Mouse (Mus musculus): ENCODE results near the gene Gstt4. TPM values are rescaled to one million over a fixed set of nuclear protein-coding genes. Genes with fewer than 3 reads are reported as not detected.
"Not testable (repeated sequence)": the region's sequence is repeated elsewhere in the genome, so short reads cannot be mapped to it uniquely, and the experiment has no call there.

Gstt4 gene
- polyA plus RNA-seq (2014; fragmentation: Nextera tagmentation; extraction: Ambion mirVana): not detected in 2 replicates

DNA sequence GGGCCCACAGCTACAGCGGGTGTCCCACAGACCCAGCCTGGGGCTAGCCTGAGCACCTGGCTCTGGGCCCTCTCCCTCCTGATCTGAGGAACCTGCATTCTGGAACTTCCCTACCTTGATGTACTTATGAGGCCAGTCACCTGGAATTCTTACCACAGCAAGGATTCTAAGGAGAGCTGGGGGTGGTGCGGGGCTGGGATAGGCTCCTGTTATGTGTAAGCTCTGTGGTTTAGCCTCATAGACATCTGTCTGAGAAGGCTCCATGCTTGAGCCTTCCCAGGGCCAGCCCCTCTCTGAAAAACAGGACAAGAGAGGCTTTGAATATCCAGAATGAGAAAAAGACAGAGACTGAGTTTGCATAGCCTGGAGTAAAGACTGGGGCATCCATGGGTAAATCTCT lies at the start of gene Gstt4:
TSS of gene Gstt4 (minus strand) at position 101 of the 400 bp plus-strand sequence.
- Histone ChIP-seq H3K4me1 (ENCODE audit: insufficient read depth) (no peaks in the 10 kb centered on the region), H3K4me2 (no peak within 1 kb of the TSS), H3K4me3 (ENCODE audit: low read depth, low read length) (no peak within 1 kb of the TSS), H3K27ac (ENCODE audit: low read depth) (no peak within 1 kb of the TSS), H3K27me3 (ENCODE audit: insufficient read depth, low read length) (no peaks in the 10 kb centered on the region), H3K9ac (no peak within 1 kb of the TSS), H3K36me3 (ENCODE audit: insufficient read depth) (no peaks in the 10 kb centered on the region), H3K9me3 (ENCODE audit: low read depth, low read length) (no peaks in the 10 kb centered on the region)
- no peak for ATAC-seq (ENCODE audit: insufficient read depth)
- no peak for TF ChIP-seq CTCF (IDR thresholded peaks at IDR 0.05; ENCODE audit: low read depth)
- no peak for DNase-seq
- 83% methylated on average over 2 of the region's 2 CpGs for WGBS

DNA sequence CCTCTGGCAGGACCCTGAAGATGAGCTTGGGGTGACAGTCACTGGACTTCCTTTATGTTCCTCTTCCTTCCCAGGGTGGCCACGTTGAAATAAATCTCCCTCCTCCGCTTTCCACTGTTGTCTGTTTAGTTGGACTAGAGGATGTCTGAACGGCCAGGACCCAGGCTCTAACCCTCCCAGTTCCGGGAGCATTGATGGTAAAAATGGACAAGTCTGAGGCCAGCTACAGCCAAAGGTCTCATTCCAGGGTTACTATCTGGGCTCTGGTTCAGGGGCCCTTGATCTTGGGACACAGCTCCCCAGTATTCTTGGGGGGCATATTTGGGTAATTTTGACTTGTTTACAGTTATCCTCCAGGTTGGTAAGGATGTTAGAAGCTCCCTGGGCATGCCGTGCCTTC lies 39.2 kb upstream of the Gstt4 start:
- Histone ChIP-seq H3K9ac (no peak overlapping the region), H3K9me3 (ENCODE audit: low read depth, low read length) (no peaks in the 10 kb centered on the region), H3K27me3 (ENCODE audit: insufficient read depth, low read length) (no peaks in the 10 kb centered on the region), H3K36me3 (ENCODE audit: insufficient read depth) (peaks cover 19% of the 10 kb centered on the region), H3K4me3 (ENCODE audit: low read depth, low read length) (no peak overlapping the region), H3K27ac (ENCODE audit: low read depth) (no peak overlapping the region), H3K4me2 (no peak overlapping the region), H3K4me1 (ENCODE audit: insufficient read depth) (peaks cover 9% of the 10 kb centered on the region)
- no peak for ATAC-seq (ENCODE audit: insufficient read depth)
- TF ChIP-seq CTCF (IDR thresholded peaks at IDR 0.05; ENCODE audit: low read depth): no peak
- DNase-seq: no peak
- 87% methylated on average over 5 of the region's 5 CpGs for WGBS

DNA sequence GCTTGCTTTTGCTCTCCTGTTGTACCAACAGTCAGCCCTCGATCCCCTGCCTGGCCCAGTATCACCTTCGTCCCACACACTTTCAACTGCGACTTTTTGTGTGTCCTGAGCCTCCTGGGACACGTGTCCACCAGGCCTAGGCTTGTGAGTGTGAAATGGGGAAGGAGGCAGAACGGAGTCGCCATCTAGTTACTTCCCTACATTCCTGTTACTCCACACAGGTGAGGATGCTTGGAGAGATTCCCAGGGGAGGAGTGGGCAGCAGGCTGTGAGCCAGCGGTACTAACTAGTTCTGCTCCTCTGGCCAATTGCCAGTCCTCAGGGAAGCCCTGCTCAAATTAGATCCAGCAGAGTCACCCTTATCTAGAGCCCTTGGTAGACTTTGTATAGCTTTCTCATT lies 38.4 kb upstream of the Gstt4 start:
- 30% methylated on average over 7 of the region's 7 CpGs for WGBS

DNA sequence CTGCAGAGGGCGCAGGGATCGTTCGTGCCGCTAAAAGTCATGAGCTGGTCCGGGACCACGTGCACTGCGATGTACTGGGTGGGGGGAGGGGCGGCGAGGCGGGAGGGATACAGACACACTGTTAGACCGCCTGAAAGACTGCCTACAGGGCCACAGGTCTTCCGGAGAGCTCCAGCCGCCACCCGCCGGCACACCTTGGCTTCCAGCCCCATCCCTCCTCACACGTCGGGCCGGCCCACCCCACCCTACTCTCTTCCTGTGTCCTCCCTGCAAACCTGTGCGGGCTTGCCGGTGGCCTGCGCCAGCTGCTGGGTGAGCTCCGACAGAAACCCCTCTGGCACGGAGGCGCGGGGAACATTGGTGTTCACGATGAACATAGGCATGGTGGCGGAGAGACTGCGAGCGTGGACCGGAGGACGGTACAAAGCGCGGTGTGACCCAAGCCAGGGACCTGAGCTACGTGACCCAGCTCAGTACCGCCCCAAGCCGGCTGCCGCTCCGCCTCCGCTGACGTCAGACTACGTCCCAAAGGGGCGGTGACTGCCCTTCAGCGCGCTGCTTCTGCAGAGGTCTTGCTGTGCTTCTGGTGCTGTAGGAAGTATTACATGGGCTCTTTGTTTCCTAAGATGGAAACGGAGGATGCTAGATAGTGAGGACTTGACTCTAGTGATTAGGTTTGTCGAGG lies 37.6 kb upstream of the Gstt4 start, which contains the start of gene Mif:
TSS of gene Mif (minus strand) at position 455 of the 685 bp plus-strand sequence.
- H3K27me3 ChIP-seq (ENCODE audit: insufficient read depth, low read length); H3K9me3 ChIP-seq (ENCODE audit: low read depth, low read length); H3K4me1 ChIP-seq (ENCODE audit: insufficient read depth): not testable (repeated sequence)
- H3K27ac ChIP-seq (ENCODE audit: low read depth): peak within 1 kb of the TSS; percentile 98
- peaks cover 19% of the 10 kb centered on the region for H3K36me3 ChIP-seq (ENCODE audit: insufficient read depth)
- TF ChIP-seq CTCF (IDR thresholded peaks at IDR 0.05; ENCODE audit: low read depth): 0 out of 2 replicates have a peak, but pooled peaks have one; percentile 18
- peak within 1 kb of the TSS; percentile 63 for H3K4me2 ChIP-seq
- peak; percentile 97 for ATAC-seq (ENCODE audit: insufficient read depth)
- peak; percentile 98 for DNase-seq
- peak within 1 kb of the TSS; percentile 68 for H3K4me3 ChIP-seq (ENCODE audit: low read depth, low read length)
- peak within 1 kb of the TSS; percentile 90 for H3K9ac ChIP-seq
- WGBS: 0% methylated on average over 45 of the region's 46 CpGs

More for the DNA sequence above, 38.4 kb upstream of the Gstt4 start:
- peak; percentile 54 for DNase-seq
- Histone ChIP-seq H3K9ac (no peak overlapping the region), H3K27me3 (ENCODE audit: insufficient read depth, low read length) (no peaks in the 10 kb centered on the region), H3K4me2 (no peak overlapping the region), H3K27ac (ENCODE audit: low read depth) (peak overlapping the region; percentile 98), H3K4me1 (ENCODE audit: insufficient read depth) (peaks cover 9% of the 10 kb centered on the region), H3K36me3 (ENCODE audit: insufficient read depth) (peaks cover 19% of the 10 kb centered on the region), H3K4me3 (ENCODE audit: low read depth, low read length) (no peak overlapping the region), H3K9me3 (ENCODE audit: low read depth, low read length) (no peaks in the 10 kb centered on the region)
- no peak for TF ChIP-seq CTCF (IDR thresholded peaks at IDR 0.05; ENCODE audit: low read depth)
- ATAC-seq (ENCODE audit: insufficient read depth): no peak

DNA sequence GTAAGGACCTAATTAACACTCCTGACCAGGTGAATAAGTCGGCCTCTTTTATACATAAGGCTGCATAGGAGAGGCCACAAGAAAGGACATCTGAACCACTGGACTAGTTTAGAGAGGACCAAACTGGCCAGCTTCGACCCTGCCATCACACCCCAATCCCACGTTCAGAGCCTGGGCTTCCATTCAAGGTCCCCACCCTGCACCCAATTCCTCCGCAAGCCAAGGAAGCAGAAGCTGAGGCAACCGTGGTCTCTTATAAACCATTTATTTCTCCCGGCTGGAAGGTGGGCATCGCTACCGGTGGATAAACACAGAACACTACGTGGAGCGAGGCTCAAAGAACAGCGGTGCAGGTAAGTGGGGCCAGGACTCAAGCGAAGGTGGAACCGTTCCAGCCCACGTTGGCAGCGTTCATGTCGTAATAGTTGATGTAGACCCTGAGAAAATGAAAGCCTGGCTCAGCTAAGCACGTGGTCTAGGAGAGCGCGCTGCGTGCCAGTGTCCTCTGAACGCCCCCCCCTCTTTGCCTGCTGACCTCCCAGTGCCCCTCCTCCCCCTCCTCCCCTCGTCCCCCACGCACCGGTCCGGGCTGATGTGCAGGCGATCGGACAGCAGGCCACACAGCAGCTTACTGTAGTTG lies 36.9 kb upstream of the Gstt4 start:
- H3K27me3 ChIP-seq (ENCODE audit: insufficient read depth, low read length): no peaks in the 10 kb centered on the region
- TF ChIP-seq CTCF (IDR thresholded peaks at IDR 0.05; ENCODE audit: low read depth): no peak
- WGBS: 2% methylated on average over 25 of the region's 27 CpGs
- H3K4me2 ChIP-seq: peak overlapping the region; percentile 63
- ATAC-seq (ENCODE audit: insufficient read depth) (peak; percentile 74), DNase-seq (peak; percentile 70)
- H3K4me1 ChIP-seq (ENCODE audit: insufficient read depth): peaks cover 9% of the 10 kb centered on the region
- H3K27ac ChIP-seq (ENCODE audit: low read depth): peak overlapping the region; percentile 98
- H3K9me3 ChIP-seq (ENCODE audit: low read depth, low read length): no peaks in the 10 kb centered on the region
- peak overlapping the region; percentile 68 for H3K4me3 ChIP-seq (ENCODE audit: low read depth, low read length)
- H3K9ac ChIP-seq: peak overlapping the region; percentile 90
- H3K36me3 ChIP-seq (ENCODE audit: insufficient read depth): peaks cover 19% of the 10 kb centered on the region

DNA sequence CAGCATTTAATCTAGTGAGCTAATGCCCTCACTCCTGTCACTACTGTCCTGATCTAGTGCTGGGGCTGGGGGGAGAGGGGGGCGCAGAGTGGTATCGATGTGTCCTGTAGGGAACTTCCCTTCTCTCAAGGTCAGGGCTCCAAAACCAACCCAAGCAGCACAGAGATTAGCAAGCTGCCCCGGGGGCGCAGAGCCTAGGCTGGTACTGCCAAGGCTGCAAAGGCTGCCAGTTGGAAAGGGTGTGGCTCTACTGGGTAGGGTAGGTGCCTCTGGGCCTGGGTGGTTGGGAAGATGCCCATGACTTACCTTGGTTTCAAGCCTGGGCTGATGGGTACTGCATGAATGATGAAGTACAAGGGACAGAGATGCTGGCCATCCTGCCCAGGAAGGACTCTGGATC lies 35.3 kb upstream of the Gstt4 start:
- no peaks in the 10 kb centered on the region for H3K9me3 ChIP-seq (ENCODE audit: low read depth, low read length)
- no peak overlapping the region for H3K4me3 ChIP-seq (ENCODE audit: low read depth, low read length)
- WGBS: 93% methylated on average over 4 of the region's 4 CpGs
- H3K9ac ChIP-seq: no peak overlapping the region
- TF ChIP-seq CTCF (IDR thresholded peaks at IDR 0.05; ENCODE audit: low read depth): no peak
- peaks cover 19% of the 10 kb centered on the region for H3K36me3 ChIP-seq (ENCODE audit: insufficient read depth)
- H3K4me1 ChIP-seq (ENCODE audit: insufficient read depth): peaks cover 9% of the 10 kb centered on the region
- DNase-seq (no peak), ATAC-seq (ENCODE audit: insufficient read depth) (no peak)
- H3K27me3 ChIP-seq (ENCODE audit: insufficient read depth, low read length): no peaks in the 10 kb centered on the region
- no peak overlapping the region for H3K27ac ChIP-seq (ENCODE audit: low read depth)
- H3K4me2 ChIP-seq: peak overlapping the region; percentile 63; the same call in 1 of the 2 replicates

DNA sequence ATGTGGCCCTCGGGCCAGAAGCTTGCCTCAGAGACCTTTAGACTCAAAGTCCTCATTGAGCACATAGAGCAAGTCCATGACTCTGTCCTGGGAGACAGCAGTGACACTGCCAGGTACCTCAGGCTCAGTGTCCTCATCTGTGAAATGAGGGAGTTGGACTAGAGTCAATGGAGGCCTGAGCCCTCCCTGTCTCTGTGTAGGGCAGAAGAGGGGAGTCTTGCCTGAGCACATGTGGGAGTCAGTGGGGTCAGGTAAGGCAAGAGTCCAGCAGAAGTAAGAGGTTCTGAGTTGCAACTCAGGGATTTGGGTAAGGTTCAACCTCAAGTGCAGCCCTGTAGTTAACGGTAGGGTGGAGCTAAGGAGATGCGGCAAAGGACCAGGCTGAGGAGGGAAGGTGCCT lies 34.6 kb upstream of the Gstt4 start:
- no peaks in the 10 kb centered on the region for H3K27me3 ChIP-seq (ENCODE audit: insufficient read depth, low read length)
- no peak for TF ChIP-seq CTCF (IDR thresholded peaks at IDR 0.05; ENCODE audit: low read depth)
- peaks cover 19% of the 10 kb centered on the region for H3K36me3 ChIP-seq (ENCODE audit: insufficient read depth)
- H3K27ac ChIP-seq (ENCODE audit: low read depth): no peak overlapping the region
- H3K9me3 ChIP-seq (ENCODE audit: low read depth, low read length): no peaks in the 10 kb centered on the region
- H3K4me1 ChIP-seq (ENCODE audit: insufficient read depth): peaks cover 9% of the 10 kb centered on the region
- DNase-seq: no peak
- no peak overlapping the region for H3K9ac ChIP-seq
- 72% methylated on average over 3 of the region's 3 CpGs for WGBS
- ATAC-seq (ENCODE audit: insufficient read depth): no peak
- H3K4me3 ChIP-seq (ENCODE audit: low read depth, low read length): no peak overlapping the region
- no peak overlapping the region for H3K4me2 ChIP-seq
